Mouse (Mus musculus): ENCODE data around the gene Dnttip2.

Dnttip2 gene

DNA sequence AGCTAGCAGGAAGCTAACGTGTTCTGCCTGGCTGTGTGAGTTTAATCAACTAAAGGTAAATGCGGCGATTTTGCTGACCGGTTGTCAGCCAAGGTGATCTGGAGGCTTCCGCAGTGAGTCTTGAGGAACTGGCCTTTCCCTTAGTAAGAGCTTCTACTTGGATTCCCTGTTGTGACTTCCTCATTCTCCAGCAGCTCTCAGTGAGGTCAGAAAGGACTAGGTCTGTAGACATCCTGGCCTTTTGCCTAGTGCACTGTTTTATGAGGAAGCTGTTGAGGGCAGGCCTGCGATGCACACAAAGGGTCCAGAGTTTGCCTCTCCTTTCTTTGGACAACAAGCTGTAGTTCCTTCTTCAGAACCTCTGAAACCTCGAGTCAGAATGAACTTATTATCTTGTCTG lies 16.5 kb downstream of the Dnttip2 start:
- no peak for DNase-seq (ENCODE audit: low read depth, low spot score)

DNA sequence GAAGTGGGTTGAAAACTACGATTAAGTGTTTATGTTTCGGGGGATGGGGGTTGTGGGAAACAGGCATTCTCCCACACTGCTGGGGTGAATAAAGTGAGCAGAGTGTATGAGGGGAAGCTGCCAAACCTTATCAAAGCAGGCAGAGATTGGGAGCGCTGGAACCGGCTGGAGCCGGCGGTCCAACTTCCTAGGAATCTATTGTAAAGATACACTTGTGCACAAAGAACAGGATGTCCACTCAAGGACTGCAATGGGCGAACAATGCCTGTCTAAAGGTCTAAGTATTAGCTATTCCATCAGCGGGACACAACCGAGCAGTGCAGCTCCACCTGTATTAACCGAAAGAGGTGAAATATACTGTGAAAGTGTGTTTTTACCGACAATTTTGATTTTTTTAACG lies 17.6 kb downstream of the Dnttip2 start:
- no peak for DNase-seq (ENCODE audit: low read depth, low spot score)

DNA sequence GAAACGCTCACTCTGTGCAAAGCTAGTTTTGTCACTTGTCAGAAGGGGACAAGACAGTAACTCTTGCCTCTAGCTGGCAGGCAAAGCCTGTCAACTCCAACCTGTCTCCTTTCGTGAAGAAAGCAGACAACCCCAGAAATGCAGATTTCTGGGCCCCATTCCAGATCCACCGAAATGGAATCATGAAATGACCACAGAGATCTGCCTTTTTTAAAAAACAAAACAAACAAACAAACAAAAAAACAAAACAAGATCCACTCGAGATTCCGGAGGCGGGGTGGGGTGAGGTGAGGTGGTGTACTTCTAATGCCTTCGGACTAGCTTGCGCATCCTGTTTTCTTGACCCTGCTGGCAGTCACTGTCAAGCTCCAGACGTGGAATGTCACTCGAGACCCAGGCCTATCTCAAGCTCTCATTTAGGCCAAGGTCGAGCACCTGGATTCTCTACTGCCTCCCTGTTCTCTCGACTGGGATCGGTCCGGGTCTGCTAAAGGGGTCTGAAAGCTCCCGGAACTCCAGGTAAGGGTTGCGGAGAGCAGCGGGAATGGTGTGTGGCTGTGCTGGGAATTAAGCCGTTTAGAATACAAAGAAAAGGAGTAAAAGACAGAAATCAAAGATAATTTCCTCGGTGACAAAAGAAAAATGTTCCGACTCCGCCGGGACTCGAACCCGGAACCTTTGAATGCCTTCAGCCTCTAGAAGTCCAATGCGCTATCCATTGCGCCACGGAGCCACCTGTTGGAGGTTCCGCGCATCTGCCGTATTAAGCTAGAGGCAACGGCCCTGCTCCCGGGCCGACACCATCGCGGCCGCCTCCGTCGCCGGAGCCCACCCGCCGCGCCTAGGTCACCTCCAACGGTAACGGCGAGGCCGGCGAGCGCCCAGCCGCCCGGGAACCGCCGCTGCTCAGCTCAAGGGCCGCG lies 18.4 kb downstream of the Dnttip2 start:
- DNase-seq (ENCODE audit: low read depth, low spot score), result peak; percentile 89

DNA sequence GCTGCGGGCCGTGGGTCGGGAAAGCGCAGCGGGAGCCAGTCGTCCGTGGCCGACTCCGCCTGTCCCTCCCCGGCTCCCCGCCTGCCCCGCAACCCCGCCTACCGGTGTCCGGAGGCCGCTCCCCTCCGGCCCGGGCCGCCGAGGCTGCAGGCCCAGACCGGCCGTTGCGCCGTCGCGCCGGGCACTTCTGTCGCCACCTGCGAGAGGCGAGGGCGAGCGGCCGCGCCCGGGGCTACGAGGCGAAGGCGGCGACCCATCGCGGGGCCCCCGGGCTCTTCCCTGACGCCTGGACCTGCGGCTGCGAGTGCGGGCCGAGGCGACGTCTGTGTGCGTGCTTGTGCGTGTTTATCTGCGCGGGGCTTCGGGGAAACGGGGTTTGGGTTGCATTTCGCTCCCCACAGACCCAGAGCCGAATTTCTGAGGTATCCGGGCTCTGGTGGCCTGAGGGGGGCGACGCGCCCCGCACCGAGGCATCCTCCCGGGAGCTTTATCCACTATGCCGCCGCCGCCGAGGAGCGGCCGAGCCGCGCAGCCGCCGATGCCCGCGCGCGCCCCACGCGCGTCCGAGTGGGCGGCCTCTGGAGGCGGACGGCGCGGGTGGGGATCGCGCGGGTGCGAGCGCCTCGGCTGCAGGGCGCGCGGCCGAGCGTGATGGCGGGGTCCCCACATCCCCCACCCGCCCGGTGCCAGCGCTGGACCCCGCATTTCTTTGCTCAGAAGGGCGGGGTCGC lies 19.2 kb downstream of the Dnttip2 start:
- peak; percentile 68 for DNase-seq (ENCODE audit: low read depth, low spot score)

DNA sequence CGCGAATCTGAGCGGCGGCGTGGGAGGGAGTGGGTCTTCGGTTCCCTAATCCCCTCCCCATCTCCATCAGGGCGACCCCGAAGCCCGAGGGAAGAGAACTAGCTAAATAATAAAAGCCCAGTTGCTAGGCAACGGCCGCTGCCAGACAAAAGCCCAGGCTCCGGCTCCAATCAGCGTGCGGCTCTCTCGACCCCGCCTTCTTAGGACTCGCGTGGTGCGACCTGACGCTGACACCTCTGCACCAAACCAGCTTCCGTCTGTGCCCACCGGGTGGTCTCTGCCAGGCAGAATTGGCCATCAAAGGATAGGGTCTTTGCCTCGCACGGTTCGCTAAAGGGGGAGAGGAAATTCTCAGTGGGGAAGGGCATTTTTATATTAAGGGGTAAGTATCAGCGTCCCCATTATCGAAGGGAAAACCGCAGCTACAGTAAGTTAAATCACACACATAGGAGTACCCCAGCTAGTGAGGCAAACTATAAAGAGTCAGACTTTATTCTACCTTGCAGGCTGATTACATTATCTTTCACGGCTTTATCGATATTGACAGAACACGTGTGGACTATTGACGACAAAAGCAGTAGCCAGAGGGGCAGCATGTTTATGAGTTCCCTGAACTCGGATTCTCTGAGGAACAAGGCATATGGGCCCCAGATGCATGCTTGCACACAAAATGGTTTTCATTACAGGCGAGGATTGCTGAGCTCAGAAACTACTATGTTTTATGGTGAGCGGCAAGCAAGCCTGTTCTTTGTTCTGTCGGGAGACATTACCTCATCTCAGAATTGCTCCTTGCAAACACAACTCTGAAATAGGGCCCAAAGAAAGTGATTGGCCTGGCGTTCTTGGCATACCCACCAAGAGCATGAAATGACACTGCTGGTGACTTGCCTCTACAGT lies 20.0 kb downstream of the Dnttip2 start, which contains the start of gene Bcar3:
Gene Bcar3 (plus strand): TSS at position 183 of the 897 bp plus-strand sequence.
- DNase-seq (ENCODE audit: low read depth, low spot score), result peak; percentile 85

DNA sequence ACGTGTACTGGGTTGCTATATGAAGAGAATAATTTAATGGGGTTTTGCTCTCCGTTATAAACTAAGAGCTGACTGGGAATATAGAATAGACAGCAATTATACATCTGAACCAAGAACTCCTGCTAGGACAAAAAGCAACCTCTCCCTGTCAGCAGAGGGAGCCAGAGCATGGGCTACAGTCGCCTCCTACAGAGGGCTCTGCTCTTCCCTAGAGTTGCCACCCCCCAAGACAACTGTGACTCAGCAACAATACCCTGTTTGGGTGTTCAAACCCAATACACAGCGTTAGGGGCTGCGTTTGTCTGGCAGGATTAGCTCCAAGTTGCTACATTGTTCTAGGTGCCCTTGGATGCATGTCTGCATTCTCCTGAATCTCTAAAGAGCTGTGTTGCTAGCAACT lies 21.3 kb downstream of the Dnttip2 start:
- no peak for DNase-seq (ENCODE audit: low read depth, low spot score)

DNA sequence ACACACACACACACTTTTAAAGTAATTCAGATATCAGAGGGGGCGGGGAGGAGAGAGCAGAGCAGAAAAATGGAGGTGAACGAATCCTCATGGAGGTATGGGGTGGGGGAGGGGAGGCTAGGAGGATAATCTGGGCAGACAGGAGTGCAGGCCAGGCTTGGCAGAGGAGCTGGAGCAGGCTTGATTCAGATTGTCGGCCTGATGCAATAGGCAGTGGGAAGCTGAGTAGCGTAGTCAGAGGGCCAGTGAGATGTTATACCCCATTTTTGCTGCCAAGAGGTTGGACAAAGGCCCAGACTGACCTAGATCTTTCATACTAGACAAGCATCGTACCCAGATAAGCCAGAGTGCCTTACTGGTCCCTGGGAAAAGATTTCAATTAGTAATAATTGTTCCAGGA lies 22.8 kb downstream of the Dnttip2 start:
- DNase-seq (ENCODE audit: low read depth, low spot score), result no peak

DNA sequence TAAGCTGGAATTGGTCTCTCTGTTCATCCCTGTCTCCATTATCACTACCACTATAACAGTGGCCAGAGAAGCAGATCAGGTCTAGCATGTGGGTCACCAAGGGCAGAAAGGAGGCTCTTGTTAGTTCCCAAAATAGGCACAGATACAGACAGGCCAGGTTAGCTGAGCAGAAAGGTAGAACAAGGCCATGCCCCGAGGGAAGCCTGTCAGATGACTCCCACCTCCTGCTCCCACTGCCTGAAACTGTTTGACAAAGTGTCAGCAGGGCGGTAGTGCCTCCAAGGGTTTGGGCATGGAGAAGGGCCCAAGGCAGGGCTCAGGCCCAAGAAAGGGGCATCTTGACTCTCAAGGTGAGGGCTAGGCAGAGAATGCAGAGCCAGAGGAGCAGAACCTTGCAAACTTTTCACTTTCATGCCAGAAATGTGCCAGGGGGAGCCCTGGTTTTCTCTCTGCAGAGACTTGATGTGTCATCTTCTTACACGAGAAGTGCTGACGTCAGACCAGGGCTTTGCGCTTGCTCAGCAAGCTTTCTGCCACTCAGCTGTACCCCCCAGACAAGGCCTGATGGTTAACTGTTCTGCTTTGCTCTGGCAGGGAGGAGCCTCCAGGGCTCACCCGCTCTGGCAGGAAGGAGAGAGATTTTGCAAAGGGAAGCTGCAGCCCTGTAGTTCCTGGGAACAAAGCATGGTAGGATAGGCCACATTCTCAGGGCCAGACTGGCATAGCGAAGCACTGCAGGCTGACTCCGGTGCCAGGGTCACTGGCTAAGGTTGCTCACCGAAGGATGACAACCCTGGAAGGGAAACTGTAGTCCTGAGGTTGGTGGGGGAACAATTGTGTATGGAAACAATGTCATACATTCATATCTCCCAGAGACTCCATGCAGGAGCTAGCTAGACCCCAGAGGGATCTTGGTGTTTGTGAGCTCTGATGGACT lies 27.1 kb downstream of the Dnttip2 start:
- DNase-seq (ENCODE audit: low read depth, low spot score), result no peak

DNA sequence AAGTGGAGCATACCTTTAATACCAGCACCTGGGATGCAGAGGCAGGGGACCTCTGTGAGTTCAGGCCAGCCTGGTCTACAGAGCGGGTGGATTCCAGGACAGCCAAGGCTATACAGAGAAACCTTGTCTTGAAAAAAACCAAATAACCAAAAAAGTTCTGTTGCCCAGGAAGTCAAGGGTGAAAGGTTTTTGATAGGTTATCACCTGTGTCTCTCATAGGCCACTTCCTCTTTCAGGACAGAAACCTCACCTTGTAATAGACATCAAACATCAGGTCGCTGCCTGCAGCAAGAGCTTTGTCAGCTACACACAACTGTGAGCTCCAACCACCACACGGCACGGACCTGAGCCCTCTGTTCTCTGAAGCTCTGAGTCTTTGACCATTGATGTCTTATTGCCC lies 30.4 kb downstream of the Dnttip2 start:
- no peak for DNase-seq (ENCODE audit: low read depth, low spot score)

DNA sequence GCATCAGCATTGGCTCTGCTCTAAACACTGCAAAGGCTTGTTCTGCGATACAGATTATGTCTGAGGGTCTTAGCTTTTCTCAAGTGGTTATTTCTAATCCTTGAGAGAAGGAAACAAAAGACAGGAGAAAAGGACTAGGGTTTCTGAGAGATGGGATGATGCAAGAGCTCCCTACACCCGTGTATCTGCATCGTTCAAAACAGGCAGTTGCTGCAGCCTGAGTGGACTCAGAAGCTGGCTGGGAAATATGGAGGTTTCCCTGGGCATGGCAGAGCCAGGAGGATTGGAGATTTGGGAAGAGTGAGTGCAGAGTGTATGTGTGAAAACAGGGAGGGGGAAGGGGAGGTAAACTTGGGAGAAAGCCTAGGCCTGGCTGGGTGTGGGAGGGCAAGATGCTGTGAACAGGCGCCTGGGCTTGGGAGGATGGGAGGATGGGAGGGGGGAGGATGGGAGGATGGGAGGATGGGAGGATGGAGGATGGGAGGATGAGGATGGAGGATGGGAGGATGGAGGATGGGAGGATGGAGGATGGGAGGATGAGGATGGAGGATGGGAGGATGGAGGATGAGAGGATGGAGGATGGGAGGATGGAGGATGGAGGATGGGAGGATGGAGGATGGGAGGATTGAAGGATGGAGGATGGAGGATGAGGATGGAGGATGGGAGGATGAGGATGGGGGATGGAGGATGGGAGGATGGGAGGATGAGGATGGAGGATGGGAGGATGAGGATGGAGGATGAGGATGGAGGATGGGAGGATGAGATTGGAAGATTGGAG lies 33.9 kb downstream of the Dnttip2 start:
- DNase-seq (ENCODE audit: low read depth, low spot score), result no peak

DNA sequence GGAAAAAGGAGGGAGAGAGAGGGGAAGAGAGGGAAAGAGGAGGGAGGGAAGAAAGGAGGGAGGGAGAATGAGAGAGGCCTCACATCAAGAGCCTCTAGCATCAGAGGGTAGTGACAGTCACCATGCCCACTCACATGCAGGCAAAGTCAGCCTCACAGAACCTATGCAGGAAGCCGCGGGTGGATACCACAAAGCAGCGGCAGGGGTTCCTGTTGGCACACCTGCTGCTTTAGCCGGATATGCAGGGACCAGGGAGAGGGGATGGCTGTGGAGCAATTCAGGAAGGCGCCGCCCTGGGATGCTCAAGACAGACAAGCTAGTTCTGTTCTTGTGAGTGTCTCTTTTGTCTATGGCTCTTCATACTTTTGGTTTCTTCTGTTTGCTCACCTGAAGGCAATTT lies 34.8 kb downstream of the Dnttip2 start:
- no peak for DNase-seq (ENCODE audit: low read depth, low spot score)

DNA sequence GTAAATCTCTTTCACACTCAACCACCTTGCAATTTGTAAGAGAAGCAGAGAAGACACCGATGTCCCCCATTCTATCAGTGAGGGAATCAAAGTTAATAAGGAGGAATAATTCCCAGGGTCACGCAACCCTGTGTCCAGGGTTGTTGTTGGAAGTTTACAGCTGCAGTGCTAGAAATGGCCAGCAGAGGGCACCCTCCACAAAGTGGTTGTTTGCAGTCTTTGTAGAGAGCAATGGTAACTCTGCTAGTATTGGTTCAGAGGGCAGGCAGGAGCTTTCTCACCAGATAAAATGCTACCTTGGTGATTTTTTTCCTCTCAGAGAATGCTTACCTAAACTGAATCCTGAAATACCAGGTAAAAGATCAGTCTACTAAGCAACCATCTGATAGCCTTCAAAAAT lies 37.9 kb downstream of the Dnttip2 start:
- DNase-seq (ENCODE audit: low read depth, low spot score), result peak; percentile 54

DNA sequence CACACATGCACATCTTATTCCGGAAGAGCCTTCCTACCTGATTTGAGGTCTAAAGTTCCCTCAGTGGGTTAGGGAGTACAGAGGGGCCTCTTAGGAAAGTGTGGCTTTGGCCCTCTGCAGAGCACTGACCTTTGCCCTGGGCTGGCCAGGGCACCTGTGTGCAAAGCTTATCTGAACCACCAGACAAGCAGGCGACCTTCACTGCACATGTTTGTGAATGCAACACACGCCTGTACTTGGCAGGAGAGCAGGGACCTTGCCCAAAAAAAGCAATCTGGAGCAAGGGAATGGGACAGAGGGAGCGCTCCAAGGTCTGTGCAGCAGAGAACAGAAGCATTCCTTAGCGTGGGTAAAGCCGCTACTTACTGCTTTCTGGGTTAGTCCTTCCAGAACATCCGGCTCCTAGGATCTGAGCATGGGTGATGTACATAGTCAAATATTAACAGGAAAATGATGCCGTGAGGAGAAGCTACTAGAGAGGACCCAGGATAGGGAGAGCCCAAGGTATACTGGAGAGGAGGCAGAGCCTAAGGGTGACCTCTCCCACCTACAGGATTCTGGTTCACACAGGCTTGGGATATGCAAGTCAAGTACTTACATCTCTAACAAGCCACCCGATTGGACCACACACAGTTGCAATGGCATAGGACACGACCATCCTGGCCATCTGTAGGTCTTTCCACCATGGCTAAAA lies 38.9 kb downstream of the Dnttip2 start:
- DNase-seq (ENCODE audit: low read depth, low spot score), result no peak

DNA sequence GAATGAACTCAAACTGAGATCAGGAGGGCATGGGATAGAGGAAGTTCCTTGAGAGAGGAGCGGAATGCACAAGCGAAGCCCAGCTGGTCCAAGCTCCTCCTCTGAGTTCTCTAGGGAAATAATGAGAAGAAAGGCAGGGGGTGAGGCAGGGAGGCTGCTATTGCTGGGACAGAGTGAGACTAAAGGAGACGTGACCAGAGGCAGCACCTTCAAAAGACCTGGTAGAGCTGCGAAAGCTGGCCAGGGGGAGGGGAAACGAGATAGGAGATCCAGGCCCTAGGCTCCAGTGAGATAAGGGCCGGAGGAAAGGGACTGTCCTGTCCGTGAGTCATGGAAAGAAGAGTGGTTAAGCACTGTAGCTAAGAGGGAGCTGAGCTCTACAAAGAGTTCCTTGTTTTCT lies 39.7 kb downstream of the Dnttip2 start:
- DNase-seq (ENCODE audit: low read depth, low spot score), result no peak

DNA sequence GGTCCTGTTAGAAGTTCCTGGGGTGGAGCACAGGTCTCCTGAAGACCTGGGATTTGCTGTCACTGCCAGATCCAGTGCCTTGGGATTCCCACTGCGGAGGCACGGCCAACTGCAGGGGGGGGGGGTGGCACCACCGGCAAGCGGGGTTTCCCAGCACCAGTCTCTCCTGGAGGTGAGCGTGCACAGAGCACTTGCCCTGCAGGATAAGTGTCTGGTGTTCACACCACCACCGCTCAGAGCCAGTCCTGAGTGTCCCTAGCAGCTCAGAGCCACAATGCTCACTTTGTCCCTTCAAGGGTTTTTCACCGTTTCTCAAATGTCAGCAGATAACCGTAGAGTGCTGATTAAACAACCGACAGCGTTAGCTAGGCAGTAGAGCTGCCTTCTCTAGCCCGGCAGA lies 42.4 kb downstream of the Dnttip2 start:
- no peak for DNase-seq (ENCODE audit: low read depth, low spot score)

DNA sequence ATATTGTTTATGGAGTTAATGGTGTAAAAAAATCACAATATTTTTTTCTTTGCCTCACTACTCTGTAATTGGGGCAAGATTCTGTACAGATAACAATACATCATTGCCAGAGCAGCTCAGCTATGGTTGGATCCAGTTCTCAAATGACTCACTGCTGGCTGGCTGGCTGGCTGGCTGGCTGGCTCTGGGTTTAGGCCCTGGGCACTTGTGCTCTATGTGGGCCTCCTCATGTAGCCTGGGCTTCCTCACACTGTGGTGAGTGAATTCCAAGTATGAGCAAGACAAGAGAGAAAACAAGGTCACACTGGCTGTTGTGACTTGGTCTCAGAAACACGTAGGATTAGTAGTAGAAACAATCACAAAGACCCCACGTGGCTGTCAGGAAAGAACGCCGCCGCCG lies 43.2 kb downstream of the Dnttip2 start:
- no peak for DNase-seq (ENCODE audit: low read depth, low spot score)

DNA sequence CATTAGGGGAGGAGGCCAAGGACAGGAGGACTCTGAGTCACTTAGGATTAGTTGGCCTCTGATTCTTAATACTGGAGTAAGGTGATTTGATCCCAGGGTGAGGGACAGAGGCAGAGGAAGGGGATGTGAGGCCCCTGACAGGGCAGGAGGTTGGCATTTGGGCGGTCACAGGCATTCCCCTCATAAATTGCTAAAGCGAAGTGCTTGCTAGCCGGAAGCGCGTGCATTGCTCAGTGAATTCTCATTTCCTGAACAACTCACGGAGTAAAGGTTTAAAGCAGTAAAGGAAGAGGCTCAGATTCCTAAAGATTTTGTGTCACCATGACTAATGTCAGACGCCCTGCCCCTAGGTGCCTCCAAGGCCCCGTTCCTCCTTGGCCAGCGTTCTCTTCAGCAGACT lies 48.0 kb downstream of the Dnttip2 start:
- DNase-seq (ENCODE audit: low read depth, low spot score), result no peak

DNA sequence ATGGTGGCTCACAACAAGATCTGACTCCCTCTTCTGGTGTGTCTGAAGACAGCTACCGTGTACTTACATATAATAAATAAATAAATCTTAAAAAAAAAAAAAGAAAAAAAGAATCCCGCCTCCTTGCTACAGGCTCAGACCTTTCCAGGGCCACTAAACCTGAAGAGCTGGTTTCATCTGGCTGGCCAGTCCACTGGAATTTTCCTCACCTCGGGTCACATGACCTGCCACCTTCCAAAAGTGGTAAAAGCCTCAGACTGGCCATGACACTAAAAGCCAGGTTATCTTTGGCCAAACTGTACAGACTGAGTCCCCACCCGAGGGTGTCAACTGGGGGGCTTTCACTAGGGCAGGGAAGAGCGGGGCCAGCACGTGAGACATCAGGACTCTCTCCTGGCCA lies 49.7 kb downstream of the Dnttip2 start:
- no peak for DNase-seq (ENCODE audit: low read depth, low spot score)

DNA sequence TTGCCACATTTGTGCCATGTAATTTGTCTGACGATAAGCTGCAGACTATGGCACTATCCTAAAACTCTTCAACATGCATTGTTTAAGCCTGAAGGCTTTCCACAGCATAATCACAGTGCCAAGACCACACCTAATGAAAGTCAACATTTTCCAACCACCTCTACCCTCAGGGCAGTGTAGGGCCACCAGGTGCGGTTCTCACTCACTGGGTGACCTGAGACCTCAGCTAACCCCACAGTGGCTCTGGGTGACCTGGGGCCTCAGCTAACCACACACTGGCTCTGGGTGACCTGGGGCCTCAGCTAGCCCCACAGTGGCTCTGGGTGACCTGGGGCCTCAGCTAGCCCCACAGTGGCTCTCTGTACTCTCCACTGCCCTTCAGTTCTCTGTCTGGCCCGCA lies 50.3 kb downstream of the Dnttip2 start:
- DNase-seq (ENCODE audit: low read depth, low spot score), result no peak
